Comparison of ENCODE assay signal across 21 mouse cellular contexts in the genomic region with DNA sequence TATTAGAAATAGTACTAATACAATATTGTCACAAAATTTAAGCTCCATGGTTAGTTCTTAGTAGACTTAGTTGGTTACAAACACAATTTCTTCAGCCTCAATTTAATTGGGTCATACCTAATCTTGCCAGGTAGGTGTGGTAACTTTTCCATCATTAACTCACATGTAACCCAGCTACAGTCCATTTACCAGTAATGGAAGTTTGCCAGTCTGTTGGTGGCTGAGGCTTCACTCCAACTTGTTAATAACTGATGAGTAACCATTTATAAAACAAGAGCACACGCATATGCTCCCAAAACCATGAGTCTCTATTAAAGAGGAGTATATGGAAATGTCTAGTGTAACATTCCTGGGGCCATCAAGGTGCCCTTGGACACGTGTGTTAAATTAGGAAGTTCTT. TPM values are rescaled to one million over a fixed set of nuclear protein-coding genes. Genes with fewer than 3 reads are reported as not detected.
"Had no signal": no experiment of that assay in that cellular context is flagged by ENCODE, and none has a peak within 500 bp of the region (broad histone marks: within the 10 kb centered on the region; RNA-seq: fewer than 3 reads in every experiment).

No protein-coding gene starts in this region.

- H3K4me2 ChIP-seq: lung, embryonic 15.5 days; midbrain, embryonic 11.5 days; midbrain, embryonic 13.5 days; midbrain, embryonic 15.5 days; neural tube, embryonic 12.5 days; stomach, embryonic 15.5 days had no signal

- H3K36me3 ChIP-seq: lung, embryonic 15.5 days; midbrain, embryonic 13.5 days; midbrain, embryonic 15.5 days; neural tube, embryonic 12.5 days; stomach, embryonic 15.5 days had no signal

- H3K27me3 ChIP-seq: lung, embryonic 15.5 days; megakaryocyte, embryonic 14.5 days; midbrain, embryonic 13.5 days; midbrain, embryonic 15.5 days; neural tube, embryonic 12.5 days; stomach, embryonic 15.5 days had no signal

- DNase-seq: lung, adult 2 months; lung, postnatal 14 days; lung, postnatal 36 days; right cerebral cortex, postnatal 14 days; thymus, adult 2 months; thymus, postnatal 25 days; thymus, postnatal 4 days had no signal

- ATAC-seq: lung, postnatal 0 days; midbrain, embryonic 13.5 days; midbrain, embryonic 15.5 days had no signal

- H3K27ac ChIP-seq: lung, embryonic 15.5 days; macrophage; midbrain, embryonic 13.5 days; midbrain, embryonic 15.5 days; neural tube, embryonic 12.5 days; stomach, embryonic 15.5 days; stomach, postnatal 0 days had no signal

- H3K4me1 ChIP-seq: lung, embryonic 15.5 days; megakaryocyte, embryonic 14.5 days; midbrain, embryonic 13.5 days; midbrain, embryonic 15.5 days; neural tube, embryonic 12.5 days; stomach, embryonic 15.5 days had no signal

- H3K9ac ChIP-seq: lung, embryonic 15.5 days; midbrain, embryonic 13.5 days; midbrain, embryonic 15.5 days; neural tube, embryonic 12.5 days; stomach, embryonic 15.5 days had no signal

- H3K4me3 ChIP-seq: lung, embryonic 15.5 days; megakaryocyte, embryonic 14.5 days; midbrain, embryonic 13.5 days; midbrain, embryonic 15.5 days; neural tube, embryonic 12.5 days; stomach, embryonic 15.5 days had no signal

- H3K9me3 ChIP-seq: lung, embryonic 15.5 days; megakaryocyte, embryonic 14.5 days; midbrain, embryonic 13.5 days; midbrain, embryonic 15.5 days; neural tube, embryonic 12.5 days; stomach, embryonic 15.5 days had no signal

RNA-seq across cellular contexts. Expression of a gene that starts 25.9 kb away (rescaled TPM):
- polyA plus RNA-seq: lung, adult 2 months; lung, embryonic 15.5 days; lung, postnatal 0 days; macrophage; midbrain, embryonic 11.5 days; midbrain, embryonic 13.5 days; midbrain, embryonic 15.5 days; midbrain, postnatal 0 days; neural tube, embryonic 12.5 days; neural tube, embryonic 14.5 days; spleen, adult 2 months; stomach, embryonic 15.5 days; stomach, postnatal 0 days; thymus, adult 2 months; urinary bladder, adult 2 months had no signal
